In genomic region chr14:34303265-34303680, GRCm38 (mm10) we compare ENCODE assay signal across 19 mouse cellular contexts. TPM values are rescaled to one million over a fixed set of nuclear protein-coding genes. Genes with fewer than 3 reads are reported as not detected.
DNase-seq lines count a peak whose midpoint lies in the region; ATAC-seq and TF ChIP-seq lines count a peak whose summit lies in the region.
"Had no signal": no experiment of that assay in that cellular context is flagged by ENCODE, and none has a peak within 500 bp of the region (broad histone marks: within the 10 kb centered on the region; RNA-seq: fewer than 3 reads in every experiment).

No protein-coding gene starts in this region.

- 0 out of 2 replicates have a peak, but pooled peaks cover 6% of the 10 kb centered on the region for H3K4me1 ChIP-seq in heart, embryonic 10.5 days
- peaks cover 18% of the 10 kb centered on the region for H3K4me1 ChIP-seq in heart, embryonic 12.5 days (replicated peaks)
- H3K4me1 ChIP-seq in stomach, embryonic 16.5 days (ENCODE audit: control insufficient read depth, insufficient read depth, low read length): peaks cover 6% of the 10 kb centered on the region; the same call in 1 of the 2 replicates
- no peaks in the 10 kb centered on the region for H3K4me1 ChIP-seq in stomach, postnatal 0 days (replicated peaks; ENCODE audit: control insufficient read depth, insufficient read depth)
- H3K4me1 ChIP-seq in forebrain, embryonic 13.5 days: no peaks in the 10 kb centered on the region
- H3K4me1 ChIP-seq: embryonic facial prominence, embryonic 15.5 days; forebrain, embryonic 12.5 days had no signal

- no peaks in the 10 kb centered on the region for H3K9me3 ChIP-seq in heart, embryonic 10.5 days
- no peaks in the 10 kb centered on the region for H3K9me3 ChIP-seq in heart, embryonic 12.5 days (replicated peaks)
- H3K9me3 ChIP-seq in stomach, embryonic 16.5 days (replicated peaks; ENCODE audit: control insufficient read depth, low read length): no peaks in the 10 kb centered on the region
- no peaks in the 10 kb centered on the region for H3K9me3 ChIP-seq in stomach, postnatal 0 days (ENCODE audit: control insufficient read depth, low read length)
- no peaks in the 10 kb centered on the region for H3K9me3 ChIP-seq in forebrain, embryonic 13.5 days (replicated peaks)
- H3K9me3 ChIP-seq: embryonic facial prominence, embryonic 15.5 days; forebrain, embryonic 12.5 days had no signal

- no peak for ATAC-seq in heart, embryonic 12.5 days (ENCODE audit: insufficient number of reproducible peaks, low FRiP score)
- ATAC-seq in stomach, embryonic 16.5 days (ENCODE audit: insufficient read depth, low FRiP score): 0 out of 2 replicates have a peak, but pooled peaks have one; percentile 21
- no peak for ATAC-seq in stomach, postnatal 0 days (ENCODE audit: low FRiP score, low TSS enrichment)
- no peak for ATAC-seq in forebrain, embryonic 13.5 days
- ATAC-seq: midbrain, embryonic 16.5 days had no signal

- no peak overlapping the region for H3K4me2 ChIP-seq in heart, embryonic 12.5 days
- H3K4me2 ChIP-seq in stomach, embryonic 16.5 days (ENCODE audit: low read depth, low read length): no peak overlapping the region
- no peak overlapping the region for H3K4me2 ChIP-seq in stomach, postnatal 0 days (replicated peaks; ENCODE audit: low read depth)
- no peak overlapping the region for H3K4me2 ChIP-seq in forebrain, embryonic 13.5 days
- H3K4me2 ChIP-seq: embryonic facial prominence, embryonic 15.5 days; forebrain, embryonic 12.5 days; hindbrain, embryonic 14.5 days had no signal

- no peak overlapping the region for H3K9ac ChIP-seq in heart, embryonic 12.5 days
- H3K9ac ChIP-seq in stomach, embryonic 16.5 days (ENCODE audit: low read length): no peak overlapping the region
- no peak overlapping the region for H3K9ac ChIP-seq in stomach, postnatal 0 days (ENCODE audit: low read length)
- no peak overlapping the region for H3K9ac ChIP-seq in forebrain, embryonic 13.5 days
- H3K9ac ChIP-seq: embryonic facial prominence, embryonic 15.5 days; forebrain, embryonic 12.5 days; hindbrain, embryonic 14.5 days had no signal

- peak; percentile 39 for DNase-seq in heart, embryonic 10.5 days (ENCODE audit: low spot score)
- DNase-seq in stomach, postnatal 0 days (ENCODE audit: low spot score): no peak
- peak; percentile 33 to 55 for DNase-seq in kidney, postnatal 25 days
- no peak for DNase-seq in yolk sac, embryonic 10.5 days (ENCODE audit: low spot score)
- DNase-seq in cerebellum, postnatal 25 days: no peak
- DNase-seq: cerebellum, adult 18-20 months had no signal

- no peak overlapping the region for H3K4me3 ChIP-seq in heart, embryonic 10.5 days
- no peak overlapping the region for H3K4me3 ChIP-seq in heart, embryonic 12.5 days
- no peak overlapping the region for H3K4me3 ChIP-seq in stomach, embryonic 16.5 days (replicated peaks; ENCODE audit: low read length)
- H3K4me3 ChIP-seq in stomach, postnatal 0 days (ENCODE audit: low read depth, low read length): no peak overlapping the region
- no peak overlapping the region for H3K4me3 ChIP-seq in forebrain, embryonic 13.5 days
- H3K4me3 ChIP-seq: embryonic facial prominence, embryonic 15.5 days; forebrain, embryonic 12.5 days had no signal

- WGBS in heart, embryonic 10.5 days: 31% methylated on average over 5 of the region's 5 CpGs
- 37% methylated on average over 5 of the region's 5 CpGs for WGBS in heart, embryonic 12.5 days
- 31% methylated on average over 5 of the region's 5 CpGs for WGBS in stomach, embryonic 16.5 days
- 41% methylated on average over 5 of the region's 5 CpGs for WGBS in stomach, postnatal 0 days
- WGBS in forebrain, embryonic 13.5 days: 51% methylated on average over 5 of the region's 5 CpGs

- TF ChIP-seq CTCF in stomach, postnatal 0 days (IDR thresholded peaks at IDR 0.05; ENCODE audit: low read depth): no peak

- no peak overlapping the region for H3K27ac ChIP-seq in heart, embryonic 10.5 days
- H3K27ac ChIP-seq in heart, embryonic 12.5 days (ENCODE audit: poor library complexity, severe bottlenecking): no peak overlapping the region
- no peak overlapping the region for H3K27ac ChIP-seq in stomach, embryonic 16.5 days (ENCODE audit: low read length)
- no peak overlapping the region for H3K27ac ChIP-seq in stomach, postnatal 0 days (replicated peaks)
- no peak overlapping the region for H3K27ac ChIP-seq in forebrain, embryonic 13.5 days
- H3K27ac ChIP-seq: embryonic facial prominence, embryonic 15.5 days; forebrain, embryonic 12.5 days; hindbrain, embryonic 14.5 days; macrophage had no signal

- peaks cover 4% of the 10 kb centered on the region; the same call in 1 of the 2 replicates for H3K36me3 ChIP-seq in heart, embryonic 10.5 days
- H3K36me3 ChIP-seq in heart, embryonic 12.5 days: peaks cover 4% of the 10 kb centered on the region
- no peaks in the 10 kb centered on the region for H3K36me3 ChIP-seq in stomach, embryonic 16.5 days (ENCODE audit: control insufficient read depth, insufficient read depth, low read length)
- no peaks in the 10 kb centered on the region for H3K36me3 ChIP-seq in stomach, postnatal 0 days (ENCODE audit: control insufficient read depth, insufficient read depth, low read length)
- no peaks in the 10 kb centered on the region for H3K36me3 ChIP-seq in forebrain, embryonic 13.5 days (ENCODE audit: poor library complexity, severe bottlenecking)
- H3K36me3 ChIP-seq: forebrain, embryonic 12.5 days had no signal

- TF ChIP-seq EP300 in stomach, postnatal 0 days (optimal IDR thresholded peaks at IDR 0.05): no peak

- H3K27me3 ChIP-seq in heart, embryonic 10.5 days (ENCODE audit: insufficient read depth, poor library complexity, severe bottlenecking): no peaks in the 10 kb centered on the region
- H3K27me3 ChIP-seq in heart, embryonic 12.5 days (replicated peaks): no peaks in the 10 kb centered on the region
- no peaks in the 10 kb centered on the region for H3K27me3 ChIP-seq in stomach, embryonic 16.5 days (ENCODE audit: control insufficient read depth, insufficient read depth, low read length)
- H3K27me3 ChIP-seq in stomach, postnatal 0 days (ENCODE audit: control insufficient read depth, insufficient read depth, low read length): no peaks in the 10 kb centered on the region
- H3K27me3 ChIP-seq in forebrain, embryonic 13.5 days: no peaks in the 10 kb centered on the region
- H3K27me3 ChIP-seq: embryonic facial prominence, embryonic 15.5 days; forebrain, embryonic 12.5 days had no signal

RNA-seq across cellular contexts. Expression of gene Shld2, which starts 7.0 kb away (rescaled TPM):
- polyA plus RNA-seq in heart, embryonic 10.5 days (2016; fragmentation: Nextera tagmentation; extraction: Ambion mirVana): 9.0 TPM in 2 replicates
- polyA plus RNA-seq in heart, embryonic 12.5 days (2016; fragmentation: Nextera tagmentation; extraction: Ambion mirVana): 7.6 and 7.8 TPM in 2 replicates
- 5.6 and 6.1 TPM in 2 replicates for polyA plus RNA-seq in stomach, embryonic 16.5 days (2015; fragmentation: Nextera tagmentation; extraction: Ambion mirVana)
- polyA plus RNA-seq in stomach, postnatal 0 days (2015; fragmentation: Nextera tagmentation; extraction: Ambion mirVana): 4.1 TPM in 2 replicates
- 9.9 and 10.2 TPM in 2 replicates for polyA plus RNA-seq in forebrain, embryonic 13.5 days (2015; fragmentation: Nextera tagmentation; extraction: Ambion mirVana)

RNA-seq across cellular contexts. Expression of gene Glud1, which starts 7.3 kb away (rescaled TPM):
- 66.6 and 87.3 TPM in 2 replicates for polyA plus RNA-seq in heart, embryonic 10.5 days (2016; fragmentation: Nextera tagmentation; extraction: Ambion mirVana)
- polyA plus RNA-seq in heart, embryonic 12.5 days (2016; fragmentation: Nextera tagmentation; extraction: Ambion mirVana): 66.4 and 70.8 TPM in 2 replicates
- 62.5 and 64.0 TPM in 2 replicates for polyA plus RNA-seq in stomach, embryonic 16.5 days (2015; fragmentation: Nextera tagmentation; extraction: Ambion mirVana)
- polyA plus RNA-seq in stomach, postnatal 0 days (2015; fragmentation: Nextera tagmentation; extraction: Ambion mirVana): 48.8 and 49.4 TPM in 2 replicates
- 68.7 and 73.5 TPM in 2 replicates for polyA plus RNA-seq in forebrain, embryonic 13.5 days (2015; fragmentation: Nextera tagmentation; extraction: Ambion mirVana)

RNA-seq across cellular contexts. Expression of gene Fam25c, which starts 52.0 kb away (rescaled TPM):
- polyA plus RNA-seq in heart, embryonic 10.5 days (2016; fragmentation: Nextera tagmentation; extraction: Ambion mirVana): not detected in 2 replicates
- polyA plus RNA-seq in heart, embryonic 12.5 days (2016; fragmentation: Nextera tagmentation; extraction: Ambion mirVana): not detected in 2 replicates
- polyA plus RNA-seq in stomach, embryonic 16.5 days (2015; fragmentation: Nextera tagmentation; extraction: Ambion mirVana): 23.6 and 47.2 TPM in 2 replicates
- polyA plus RNA-seq in stomach, postnatal 0 days (2015; fragmentation: Nextera tagmentation; extraction: Ambion mirVana): 793 and 847 TPM in 2 replicates
- polyA plus RNA-seq in forebrain, embryonic 13.5 days (2015; fragmentation: Nextera tagmentation; extraction: Ambion mirVana): not detected in 2 replicates
- polyA plus RNA-seq: brain, embryonic 14.5 days; C2C12; forebrain, embryonic 12.5 days; heart, embryonic 14.5 days; hindbrain, embryonic 14.5 days; macrophage; midbrain, embryonic 16.5 days; neural tube, embryonic 11.5 days; stomach, embryonic 14.5 days had no signal

Comparison
In these comparisons a context has a peak if more than half of its experiments do, and no peak if none do; other contexts are left out.
1. RNA of gene Fam25c, which starts 52.0 kb away (polyA plus RNA-seq): 793 to 847 TPM in stomach, postnatal 0 days; 23.6 to 47.2 TPM in stomach, embryonic 16.5 days, not detected in heart, embryonic 10.5 days, not detected in heart, embryonic 12.5 days and not detected in forebrain, embryonic 13.5 days; every median in the first group is over 10 times any median in the second.
2. DNase-seq: peak in heart, embryonic 10.5 days (single experiment) and kidney, postnatal 25 days (2 of 2); none in stomach, postnatal 0 days (single experiment), yolk sac, embryonic 10.5 days (single experiment) and cerebellum, postnatal 25 days (0 of 2).